Mouse (Mus musculus): ENCODE data around the gene Atpaf1. TPM values are rescaled to one million over a fixed set of nuclear protein-coding genes. Genes with fewer than 3 reads are reported as not detected.

Gene Atpaf1
- polyA plus RNA-seq, 1 experiment = 15.7 TPM

DNA sequence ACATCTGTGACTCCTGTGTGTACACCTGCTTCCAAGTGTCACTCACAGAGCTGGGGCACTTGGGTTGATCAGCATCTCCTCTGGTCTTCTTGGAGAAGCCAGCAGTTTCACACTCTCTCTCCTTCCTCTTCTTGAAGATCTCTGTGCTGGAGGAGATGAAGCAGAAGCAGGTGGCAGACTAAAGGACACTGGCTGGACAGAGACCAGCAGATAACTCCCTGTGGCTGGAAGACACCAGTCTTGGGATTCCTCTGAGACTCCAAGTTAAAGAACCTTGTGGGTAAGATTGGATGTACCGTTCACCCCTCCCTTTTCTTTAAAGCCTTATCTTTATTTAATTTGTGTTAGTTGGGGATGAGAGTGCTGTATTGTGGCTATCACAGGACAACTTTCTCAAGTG is 63.5 kb downstream of the Atpaf1 start:
- H3K27me3 ChIP-seq (ENCODE audit: control insufficient read depth, insufficient read depth, insufficient read length) = no peaks in the 10 kb centered on the region
- H3K79me3 ChIP-seq (ENCODE audit: low read depth) = no peaks in the 10 kb centered on the region
- no peak for TF ChIP-seq CTCF (IDR thresholded peaks at IDR 0.05; ENCODE audit: control insufficient read depth, insufficient read depth, insufficient read length)
- no peak for TF ChIP-seq FOSL1 (IDR thresholded peaks at IDR 0.05; ENCODE audit: insufficient read depth, low read length, poor library complexity, severe bottlenecking)
- no peak for TF ChIP-seq MYOG (IDR thresholded peaks at IDR 0.05; ENCODE audit: control insufficient read depth, extremely low read depth, insufficient read length)
- no peak for TF ChIP-seq MYOD1 (IDR thresholded peaks at IDR 0.05; ENCODE audit: control insufficient read depth, insufficient read length, low read depth)
- no peak for TF ChIP-seq MAX (IDR thresholded peaks at IDR 0.05)
- no peak for TF ChIP-seq USF1 (IDR thresholded peaks at IDR 0.05; ENCODE audit: low read depth)
- H3K36me3 ChIP-seq (ENCODE audit: control insufficient read depth, insufficient read depth) = peaks cover 17% of the 10 kb centered on the region
- H3ac ChIP-seq (ENCODE audit: control insufficient read depth, insufficient read length, low read depth) = no peak overlapping the region
- H3K79me2 ChIP-seq (ENCODE audit: control insufficient read depth, insufficient read depth) = no peaks in the 10 kb centered on the region
- no peak overlapping the region for H3K4me3 ChIP-seq (ENCODE audit: insufficient read depth, poor library complexity, severe bottlenecking)

DNA sequence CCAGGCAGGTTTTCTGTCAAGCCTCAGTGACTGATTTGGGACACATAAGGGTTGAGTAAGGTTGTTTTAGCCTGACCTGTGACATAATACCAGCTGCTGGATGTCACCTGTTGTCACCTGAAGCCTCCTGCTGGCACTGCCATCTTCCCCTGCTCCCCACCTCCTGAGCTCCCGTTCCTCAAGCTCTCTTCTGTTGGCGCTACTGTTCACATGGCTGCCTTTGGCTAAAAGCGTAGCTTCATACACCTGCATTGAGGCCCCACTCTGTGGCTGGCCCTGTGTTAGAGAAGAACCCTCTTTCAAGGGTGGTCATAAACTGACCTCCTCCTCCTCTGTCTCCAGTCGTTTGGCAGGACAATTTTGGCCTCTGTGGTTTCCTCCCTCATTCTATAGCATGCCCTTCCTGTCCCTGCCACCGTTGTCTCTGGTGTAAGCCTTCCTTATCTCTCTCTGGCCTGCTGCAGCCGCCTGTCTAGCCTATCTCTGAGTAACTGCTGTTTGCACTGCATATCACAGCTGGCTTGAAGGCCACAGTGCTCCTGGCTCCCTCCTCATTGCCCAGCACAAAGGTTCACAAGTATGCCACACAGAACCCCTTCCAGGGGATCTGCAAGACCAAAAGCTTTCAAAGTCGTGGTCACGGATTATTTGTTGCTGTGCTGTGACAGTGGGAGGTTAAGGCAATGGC is 64.5 kb downstream of the Atpaf1 start:
- no peak for TF ChIP-seq FOSL1 (IDR thresholded peaks at IDR 0.05; ENCODE audit: insufficient read depth, low read length, poor library complexity, severe bottlenecking)
- Histone ChIP-seq H3K36me3 (ENCODE audit: control insufficient read depth, insufficient read depth) (peaks cover 17% of the 10 kb centered on the region), H3K79me3 (ENCODE audit: low read depth) (no peaks in the 10 kb centered on the region)

DNA sequence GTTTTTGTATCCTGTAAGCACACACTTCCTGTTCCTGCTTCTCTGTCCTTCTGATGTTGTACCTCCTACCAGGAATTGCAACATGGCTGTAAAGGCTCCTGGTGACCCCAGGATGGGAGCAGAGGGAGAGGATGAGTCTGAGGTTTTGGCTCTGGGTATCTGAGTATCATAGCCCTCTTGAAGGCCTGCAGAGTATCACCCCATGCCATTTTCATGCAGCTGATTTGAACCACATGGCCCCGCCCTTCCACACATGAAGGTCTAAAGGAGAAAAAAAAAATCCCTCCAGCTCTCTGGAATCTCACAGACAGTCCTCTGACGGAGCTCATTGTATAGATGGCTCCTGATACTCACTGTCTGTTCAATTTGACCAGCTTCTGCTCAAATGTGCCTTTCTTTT is 65.5 kb downstream of the Atpaf1 start:
- TF ChIP-seq USF1 (IDR thresholded peaks at IDR 0.05; ENCODE audit: low read depth) (no peak), CTCF (IDR thresholded peaks at IDR 0.05; ENCODE audit: control insufficient read depth, insufficient read depth, insufficient read length) (no peak), MAX (IDR thresholded peaks at IDR 0.05) (no peak), MYOG (IDR thresholded peaks at IDR 0.05; ENCODE audit: control insufficient read depth, extremely low read depth, insufficient read length) (no peak), MYOD1 (IDR thresholded peaks at IDR 0.05; ENCODE audit: control insufficient read depth, insufficient read length, low read depth) (no peak), CEBPB (IDR thresholded peaks at IDR 0.05; ENCODE audit: low read depth) (no peak), FOSL1 (IDR thresholded peaks at IDR 0.05; ENCODE audit: insufficient read depth, low read length, poor library complexity, severe bottlenecking) (no peak)
- Histone ChIP-seq H3K79me2 (ENCODE audit: control insufficient read depth, insufficient read depth) (no peaks in the 10 kb centered on the region), H3ac (ENCODE audit: control insufficient read depth, insufficient read length, low read depth) (no peak overlapping the region), H3K79me3 (ENCODE audit: low read depth) (no peaks in the 10 kb centered on the region), H3K36me3 (ENCODE audit: control insufficient read depth, insufficient read depth) (peaks cover 17% of the 10 kb centered on the region), H3K27me3 (ENCODE audit: control insufficient read depth, insufficient read depth, insufficient read length) (no peaks in the 10 kb centered on the region), H3K4me3 (ENCODE audit: insufficient read depth, poor library complexity, severe bottlenecking) (no peak overlapping the region)

More for the DNA sequence above, 64.5 kb downstream of the Atpaf1 start:
- Histone ChIP-seq H3K4me3 (ENCODE audit: insufficient read depth, poor library complexity, severe bottlenecking) (no peak overlapping the region), H3ac (ENCODE audit: control insufficient read depth, insufficient read length, low read depth) (no peak overlapping the region), H3K27me3 (ENCODE audit: control insufficient read depth, insufficient read depth, insufficient read length) (no peaks in the 10 kb centered on the region), H3K79me2 (ENCODE audit: control insufficient read depth, insufficient read depth) (no peaks in the 10 kb centered on the region)

DNA sequence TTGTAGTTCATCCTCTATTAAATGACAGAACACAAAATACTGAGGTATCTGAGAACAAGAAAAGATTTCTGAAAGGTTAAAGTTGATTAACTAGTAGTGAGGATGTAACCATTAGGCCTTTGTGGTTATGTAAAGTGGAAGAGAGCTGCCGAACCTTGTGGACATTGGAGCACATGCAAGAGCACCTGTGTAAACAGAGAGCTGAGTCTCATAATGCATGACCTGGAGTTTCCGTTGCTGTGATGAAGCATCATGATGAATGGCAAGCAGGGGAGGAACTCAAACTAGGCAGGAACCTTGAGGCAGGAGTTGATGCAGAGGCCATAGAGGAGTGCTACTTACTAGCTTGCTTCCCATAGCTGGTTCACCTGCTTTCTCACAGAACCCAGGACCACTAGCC is 66.0 kb downstream of the Atpaf1 start:
- Histone ChIP-seq H3K79me2 (ENCODE audit: control insufficient read depth, insufficient read depth) (no peaks in the 10 kb centered on the region), H3K36me3 (ENCODE audit: control insufficient read depth, insufficient read depth) (peaks cover 17% of the 10 kb centered on the region)
- TF ChIP-seq MAX (IDR thresholded peaks at IDR 0.05) (no peak), CEBPB (IDR thresholded peaks at IDR 0.05; ENCODE audit: low read depth) (no peak), MYOD1 (IDR thresholded peaks at IDR 0.05; ENCODE audit: control insufficient read depth, insufficient read length, low read depth) (no peak), USF1 (IDR thresholded peaks at IDR 0.05; ENCODE audit: low read depth) (no peak), FOSL1 (IDR thresholded peaks at IDR 0.05; ENCODE audit: insufficient read depth, low read length, poor library complexity, severe bottlenecking) (no peak), CTCF (IDR thresholded peaks at IDR 0.05; ENCODE audit: control insufficient read depth, insufficient read depth, insufficient read length) (no peak), MYOG (IDR thresholded peaks at IDR 0.05; ENCODE audit: control insufficient read depth, extremely low read depth, insufficient read length) (no peak)

DNA sequence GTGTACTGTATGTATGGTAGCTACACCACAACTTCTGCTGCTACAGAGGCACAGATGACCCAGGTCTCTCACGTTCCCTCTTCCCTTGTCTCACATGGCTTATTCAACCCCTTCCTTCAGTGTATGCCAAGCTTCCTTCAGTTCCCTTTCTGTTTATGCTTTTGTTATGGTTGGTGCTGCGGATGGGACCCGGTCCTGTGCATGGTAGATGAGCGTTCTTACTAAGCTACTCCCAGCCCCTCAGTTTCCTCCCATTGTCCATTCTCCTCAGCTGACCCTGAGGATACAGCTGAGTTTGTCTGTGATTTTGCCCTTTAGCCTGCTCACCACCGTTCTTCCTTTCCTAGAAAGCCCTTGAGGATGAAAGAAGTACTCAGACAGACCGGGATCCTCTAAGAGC is 67.0 kb downstream of the Atpaf1 start:
- Histone ChIP-seq H3K4me3 (ENCODE audit: insufficient read depth, poor library complexity, severe bottlenecking) (no peak overlapping the region), H3ac (ENCODE audit: control insufficient read depth, insufficient read length, low read depth) (no peak overlapping the region), H3K79me2 (ENCODE audit: control insufficient read depth, insufficient read depth) (no peaks in the 10 kb centered on the region), H3K27me3 (ENCODE audit: control insufficient read depth, insufficient read depth, insufficient read length) (no peaks in the 10 kb centered on the region), H3K36me3 (ENCODE audit: control insufficient read depth, insufficient read depth) (peaks cover 17% of the 10 kb centered on the region), H3K79me3 (ENCODE audit: low read depth) (no peaks in the 10 kb centered on the region)
- TF ChIP-seq CTCF (IDR thresholded peaks at IDR 0.05; ENCODE audit: control insufficient read depth, insufficient read depth, insufficient read length) = no peak
- no peak for TF ChIP-seq CEBPB (IDR thresholded peaks at IDR 0.05; ENCODE audit: low read depth)
- TF ChIP-seq USF1 (IDR thresholded peaks at IDR 0.05; ENCODE audit: low read depth) = no peak
- TF ChIP-seq FOSL1 (IDR thresholded peaks at IDR 0.05; ENCODE audit: insufficient read depth, low read length, poor library complexity, severe bottlenecking) = no peak
- no peak for TF ChIP-seq MYOD1 (IDR thresholded peaks at IDR 0.05; ENCODE audit: control insufficient read depth, insufficient read length, low read depth)

More for the DNA sequence above, 66.0 kb downstream of the Atpaf1 start:
- H3K4me3 ChIP-seq (ENCODE audit: insufficient read depth, poor library complexity, severe bottlenecking) = no peak overlapping the region
- no peaks in the 10 kb centered on the region for H3K79me3 ChIP-seq (ENCODE audit: low read depth)
- no peaks in the 10 kb centered on the region for H3K27me3 ChIP-seq (ENCODE audit: control insufficient read depth, insufficient read depth, insufficient read length)
- H3ac ChIP-seq (ENCODE audit: control insufficient read depth, insufficient read length, low read depth) = no peak overlapping the region

DNA sequence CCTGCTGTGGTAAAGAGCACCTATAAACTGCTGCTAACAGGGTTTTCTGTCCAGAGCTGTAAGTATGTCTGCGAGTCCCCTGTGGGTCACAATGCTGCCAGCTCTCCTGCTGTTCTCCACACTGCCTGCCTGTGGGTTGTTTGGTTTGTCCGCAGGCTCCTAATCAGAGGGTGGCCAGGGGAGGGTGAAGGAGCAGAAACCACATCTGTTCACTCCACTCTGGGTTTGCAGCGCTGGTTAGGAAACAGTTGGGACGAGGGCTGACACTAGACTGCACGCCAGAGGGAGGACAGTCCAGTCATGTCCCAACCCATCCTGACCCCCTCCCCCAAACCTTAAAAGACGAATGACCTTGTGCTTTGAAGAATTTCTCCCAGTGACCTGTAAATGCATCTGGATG is 70.5 kb downstream of the Atpaf1 start:
- Histone ChIP-seq H3K4me3 (ENCODE audit: insufficient read depth, poor library complexity, severe bottlenecking) (no peak overlapping the region), H3K79me3 (ENCODE audit: low read depth) (no peaks in the 10 kb centered on the region), H3ac (ENCODE audit: control insufficient read depth, insufficient read length, low read depth) (no peak overlapping the region), H3K79me2 (ENCODE audit: control insufficient read depth, insufficient read depth) (no peaks in the 10 kb centered on the region), H3K36me3 (ENCODE audit: control insufficient read depth, insufficient read depth) (peaks cover 15% of the 10 kb centered on the region), H3K27me3 (ENCODE audit: control insufficient read depth, insufficient read depth, insufficient read length) (no peaks in the 10 kb centered on the region)
- no peak for TF ChIP-seq USF1 (IDR thresholded peaks at IDR 0.05; ENCODE audit: low read depth)
- no peak for TF ChIP-seq MYOG (IDR thresholded peaks at IDR 0.05; ENCODE audit: control insufficient read depth, extremely low read depth, insufficient read length)
- no peak for TF ChIP-seq CTCF (IDR thresholded peaks at IDR 0.05; ENCODE audit: control insufficient read depth, insufficient read depth, insufficient read length)
- no peak for TF ChIP-seq MAX (IDR thresholded peaks at IDR 0.05)
- no peak for TF ChIP-seq MYOD1 (IDR thresholded peaks at IDR 0.05; ENCODE audit: control insufficient read depth, insufficient read length, low read depth)
- no peak for TF ChIP-seq CEBPB (IDR thresholded peaks at IDR 0.05; ENCODE audit: low read depth)
- no peak for TF ChIP-seq FOSL1 (IDR thresholded peaks at IDR 0.05; ENCODE audit: insufficient read depth, low read length, poor library complexity, severe bottlenecking)
